Mouse (Mus musculus) kidney, embryonic 14.5 days (tissue): ENCODE measurements around the gene Spata3. TPM values are rescaled to one million over a fixed set of nuclear protein-coding genes. Genes with fewer than 3 reads are reported as not detected.
"Not testable (repeated sequence)": the region's sequence is repeated elsewhere in the genome, so short reads cannot be mapped to it uniquely, and the experiment has no call there.

ENCODE experiments used
- ATAC-seq: fragments of 200-750 bp; cut with Nextera tagmentation; 2 replicates; pipeline ENCODE4 v1.8.0; 2017; ENCODE audit warnings: moderate number of reproducible peaks, mild to moderate bottlenecking, moderate TSS enrichment, moderate library complexity; ENCODE audit not compliant: low FRiP score, low TSS enrichment
- H3K27ac ChIP-seq: fragments of 300-500 bp; sonication (generic); 2 replicates; pipeline ENCODE4 v1.5.1; 2014; ENCODE audit warnings: low read depth, mild to moderate bottlenecking, low read length, moderate library complexity, mixed read lengths
- H3K27me3 ChIP-seq: fragments of 300-500 bp; sonication (generic); 2 replicates; pipeline ENCODE4 v1.6.1; 2014; ENCODE audit warnings: mild to moderate bottlenecking, low read length; ENCODE audit not compliant: control insufficient read depth, insufficient read depth
- H3K36me3 ChIP-seq: fragments of 300-500 bp; sonication (generic); 2 replicates; pipeline ENCODE4 v1.6.1; 2014; ENCODE audit warnings: low read length, mixed read lengths; ENCODE audit not compliant: control insufficient read depth, insufficient read depth
- H3K4me1 ChIP-seq: fragments of 300-500 bp; sonication (generic); 2 replicates; pipeline ENCODE4 v1.6.1; 2014; ENCODE audit warnings: low read length, mixed read lengths; ENCODE audit not compliant: control insufficient read depth, insufficient read depth
- H3K4me2 ChIP-seq: fragments of 300-500 bp; sonication (generic); replicated peaks from 2 replicates; pipeline ENCODE4 v1.6.1; 2014; ENCODE audit warnings: low read depth, mild to moderate bottlenecking, low read length
- H3K4me3 ChIP-seq: fragments of 300-500 bp; sonication (generic); 2 replicates; pipeline ENCODE4 v1.5.1; 2014; ENCODE audit warnings: mild to moderate bottlenecking, low read length
- H3K9ac ChIP-seq: fragments of 300-500 bp; sonication (generic); 2 replicates; pipeline ENCODE4 v1.6.1; 2014; ENCODE audit warnings: low read depth, mild to moderate bottlenecking, low read length, moderate library complexity
- H3K9me3 ChIP-seq: fragments of 300-500 bp; sonication (generic); 2 replicates; pipeline ENCODE4 v1.6.1; 2016; ENCODE audit warnings: low read length; ENCODE audit not compliant: control insufficient read depth
- WGBS: fragments of 180-500 bp; shearing (Covaris S2); extraction: QIAGEN DNeasy Blood & Tissue Kit; methylation state at CpG from one replicate; pipeline ENCODE4 v1.1.7; 2014; 5-methylcytosine and 5-hydroxymethylcytosine counted together
- polyA plus RNA-seq: library from polyadenylated mRNA; unstranded; fragments of >200 nt; fragmentation: Nextera tagmentation; extraction: Ambion mirVana; gene quantifications from 2 replicates; pipeline ENCODE4 v1.2.1, GENCODE M21; 2014

Spata3 gene
- polyA plus RNA-seq, 1 experiment from 2014 or later = 0.34 TPM

- H3K36me3 ChIP-seq = no peaks in the 10 kb centered on the region
- H3K4me1 ChIP-seq = no peaks in the 10 kb centered on the region
- H3K4me2 ChIP-seq = no peak overlapping the region
- no peaks in the 10 kb centered on the region for H3K9me3 ChIP-seq
- H3K4me3 ChIP-seq = no peak overlapping the region
- H3K9ac ChIP-seq = no peak overlapping the region
- no peak for ATAC-seq
- WGBS = 78% methylated on average over 4 of the region's 4 CpGs
- no peaks in the 10 kb centered on the region for H3K27me3 ChIP-seq
- H3K27ac ChIP-seq = no peak overlapping the region
These were observed 28.3 kb upstream of the Spata3 start for GRCm38 (mm10) chr1:85988351-85988750.

GRCm38 (mm10) chr1:85988882-85989281, 27.7 kb upstream of the Spata3 start:
- not testable (repeated sequence) for H3K9me3 ChIP-seq, H3K27me3 ChIP-seq, H3K4me2 ChIP-seq, H3K27ac ChIP-seq, H3K36me3 ChIP-seq, ATAC-seq, H3K9ac ChIP-seq, H3K4me1 ChIP-seq, H3K4me3 ChIP-seq
- WGBS = 86% methylated on average over 4 of the region's 4 CpGs

- Histone ChIP-seq H3K4me3 (no peak overlapping the region), H3K27me3 (no peaks in the 10 kb centered on the region), H3K27ac (no peak overlapping the region), H3K9ac (no peak overlapping the region), H3K9me3 (no peaks in the 10 kb centered on the region), H3K36me3 (no peaks in the 10 kb centered on the region), H3K4me1 (no peaks in the 10 kb centered on the region), H3K4me2 (no peak overlapping the region)
- 80% methylated on average over 9 of the region's 9 CpGs for WGBS
- no peak for ATAC-seq
These were observed 24.4 kb upstream of the Spata3 start for GRCm38 (mm10) chr1:85992175-85992574.

GRCm38 (mm10) chr1:85993541-85993940, 23.1 kb upstream of the Spata3 start:
- Histone ChIP-seq H3K27me3 (no peaks in the 10 kb centered on the region), H3K4me2 (no peak overlapping the region), H3K27ac (no peak overlapping the region), H3K4me1 (no peaks in the 10 kb centered on the region), H3K4me3 (no peak overlapping the region), H3K9ac (no peak overlapping the region), H3K36me3 (no peaks in the 10 kb centered on the region), H3K9me3 (no peaks in the 10 kb centered on the region)
- 67% methylated on average over 4 of the region's 4 CpGs for WGBS
- no peak for ATAC-seq

- Histone ChIP-seq H3K36me3 (no peaks in the 10 kb centered on the region), H3K9me3 (no peaks in the 10 kb centered on the region), H3K4me3 (no peak overlapping the region), H3K4me1 (no peaks in the 10 kb centered on the region), H3K9ac (no peak overlapping the region), H3K27ac (no peak overlapping the region), H3K27me3 (no peaks in the 10 kb centered on the region), H3K4me2 (no peak overlapping the region)
- ATAC-seq = no peak
- WGBS = 94% methylated on average over 1 of the region's 1 CpGs
These were observed 19.4 kb upstream of the Spata3 start for GRCm38 (mm10) chr1:85997221-85997620.

GRCm38 (mm10) chr1:85998012-85998411, 18.6 kb upstream of the Spata3 start:
- Histone ChIP-seq H3K9me3 (no peaks in the 10 kb centered on the region), H3K4me1 (no peaks in the 10 kb centered on the region), H3K36me3 (no peaks in the 10 kb centered on the region), H3K9ac (no peak overlapping the region), H3K27me3 (no peaks in the 10 kb centered on the region), H3K27ac (no peak overlapping the region), H3K4me3 (no peak overlapping the region), H3K4me2 (no peak overlapping the region)
- 88% methylated on average over 4 of the region's 4 CpGs for WGBS
- ATAC-seq = no peak

- H3K36me3 ChIP-seq = no peaks in the 10 kb centered on the region
- no peak overlapping the region for H3K9ac ChIP-seq
- 74% methylated on average over 18 of the region's 18 CpGs for WGBS
- ATAC-seq = no peak
- no peak overlapping the region for H3K27ac ChIP-seq
- no peaks in the 10 kb centered on the region for H3K27me3 ChIP-seq
- H3K4me3 ChIP-seq = no peak overlapping the region
- H3K4me2 ChIP-seq = no peak overlapping the region
- H3K9me3 ChIP-seq = no peaks in the 10 kb centered on the region
- no peaks in the 10 kb centered on the region for H3K4me1 ChIP-seq
These were observed 16.6 kb upstream of the Spata3 start for GRCm38 (mm10) chr1:85999853-86000570.

GRCm38 (mm10) chr1:86005540-86005939, 11.1 kb upstream of the Spata3 start:
- Histone ChIP-seq H3K9ac (no peak overlapping the region), H3K4me2 (no peak overlapping the region), H3K27ac (no peak overlapping the region), H3K4me1 (no peaks in the 10 kb centered on the region), H3K27me3 (no peaks in the 10 kb centered on the region), H3K9me3 (no peaks in the 10 kb centered on the region), H3K4me3 (no peak overlapping the region), H3K36me3 (no peaks in the 10 kb centered on the region)
- no peak for ATAC-seq
- 89% methylated on average over 10 of the region's 10 CpGs for WGBS

GRCm38 (mm10) chr1:86006040-86006439, 10.6 kb upstream of the Spata3 start:
- 93% methylated on average over 6 of the region's 6 CpGs for WGBS
- ATAC-seq = no peak
- no peaks in the 10 kb centered on the region for H3K36me3 ChIP-seq

More at GRCm38 (mm10) chr1:86006040-86006439, 10.6 kb upstream of the Spata3 start:
- Histone ChIP-seq H3K27me3 (no peaks in the 10 kb centered on the region), H3K9ac (no peak overlapping the region), H3K27ac (no peak overlapping the region), H3K9me3 (no peaks in the 10 kb centered on the region), H3K4me2 (no peak overlapping the region), H3K4me1 (no peaks in the 10 kb centered on the region), H3K4me3 (no peak overlapping the region)
